Mouse (Mus musculus) inflammation-experienced regulatory T-cells, adult 6 months (primary cell): ENCODE data around the gene Bace1. TPM values are rescaled to one million over a fixed set of nuclear protein-coding genes. Genes with fewer than 3 reads are reported as not detected.

Experiments used
- ATAC-seq: one replicate; pipeline ENCODE4 v1.8.0; 2017
- polyA plus RNA-seq, 3 experiments: library from polyadenylated mRNA; unstranded; fragments of 100-300 nt; shearing (Covaris generic); gene quantifications; one replicate each; pipeline ENCODE4 v1.2.1; 2017

The Bace1 gene
- polyA plus RNA-seq, result 10 to 100 TPM in 1 of 3 experiments, 1 to 10 TPM in 2; 6.0 to 10.9 (median 9.7) TPM

GRCm38 (mm10) chr9:45838434-45839138, at the start of gene Bace1:
TSS of gene Bace1 (plus strand) at chr9:45838580.
- ATAC-seq, result no peak

DNA sequence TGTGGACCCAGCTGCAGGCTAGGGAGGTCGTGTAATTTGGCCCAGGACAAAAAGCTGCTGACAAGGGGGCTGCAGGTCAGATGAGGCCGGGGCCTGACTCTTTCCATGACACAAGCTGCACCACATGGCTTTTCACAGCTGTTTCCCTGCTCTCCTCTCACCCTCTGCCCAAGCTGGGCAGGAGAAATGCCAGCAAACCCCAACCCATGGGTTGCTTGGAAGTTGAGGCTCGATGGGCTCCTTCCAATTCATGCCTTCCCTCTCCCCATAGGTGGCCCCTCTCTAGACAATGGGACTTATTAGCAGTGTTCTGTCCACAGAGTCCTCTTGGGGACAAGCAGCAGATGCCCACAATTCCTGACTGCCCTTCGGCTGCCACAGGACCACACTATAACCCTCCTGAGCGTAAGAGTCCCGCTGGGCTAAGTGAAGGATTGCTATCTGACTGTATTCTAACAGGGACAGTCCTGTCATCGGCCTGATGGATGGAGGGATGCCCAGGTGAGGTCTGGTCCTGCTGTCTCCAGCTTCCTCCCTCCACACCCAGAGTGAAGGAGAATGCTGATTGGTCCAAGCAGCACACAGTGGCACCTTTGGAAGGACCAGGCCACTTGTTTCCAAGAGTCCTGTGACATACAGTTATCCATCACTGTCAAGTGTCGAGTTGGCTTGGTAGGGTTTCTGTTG, 46.8 kb upstream of the Bace1 start:
- no peak for ATAC-seq

- ATAC-seq, result no peak
These were observed 46.1 kb upstream of the Bace1 start for GRCm38 (mm10) chr9:45792235-45792634.

- ATAC-seq, result no peak
These were observed 44.7 kb upstream of the Bace1 start for GRCm38 (mm10) chr9:45793697-45794096.

- no peak for ATAC-seq
These were observed 42.7 kb upstream of the Bace1 start for GRCm38 (mm10) chr9:45795722-45796121.

DNA sequence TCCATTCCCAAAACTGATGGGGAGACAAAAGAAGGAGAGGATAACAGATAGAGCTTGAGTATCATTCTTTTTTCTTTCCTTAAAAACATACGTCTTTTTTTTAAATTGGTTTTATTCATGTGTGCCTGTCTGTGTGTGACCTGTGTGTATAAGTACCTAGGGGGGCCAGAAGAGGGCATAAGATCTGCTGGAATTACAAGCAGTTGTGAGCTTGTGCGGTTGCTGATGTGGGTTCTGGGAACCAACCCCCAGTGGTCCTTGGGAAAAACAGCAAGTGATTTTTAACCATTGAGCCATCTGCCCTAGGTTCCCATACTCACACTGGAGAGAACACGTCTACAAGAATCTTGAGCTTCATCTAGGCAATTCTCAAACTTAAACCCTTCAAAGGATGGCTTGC, 41.1 kb upstream of the Bace1 start:
- ATAC-seq, result no peak

DNA sequence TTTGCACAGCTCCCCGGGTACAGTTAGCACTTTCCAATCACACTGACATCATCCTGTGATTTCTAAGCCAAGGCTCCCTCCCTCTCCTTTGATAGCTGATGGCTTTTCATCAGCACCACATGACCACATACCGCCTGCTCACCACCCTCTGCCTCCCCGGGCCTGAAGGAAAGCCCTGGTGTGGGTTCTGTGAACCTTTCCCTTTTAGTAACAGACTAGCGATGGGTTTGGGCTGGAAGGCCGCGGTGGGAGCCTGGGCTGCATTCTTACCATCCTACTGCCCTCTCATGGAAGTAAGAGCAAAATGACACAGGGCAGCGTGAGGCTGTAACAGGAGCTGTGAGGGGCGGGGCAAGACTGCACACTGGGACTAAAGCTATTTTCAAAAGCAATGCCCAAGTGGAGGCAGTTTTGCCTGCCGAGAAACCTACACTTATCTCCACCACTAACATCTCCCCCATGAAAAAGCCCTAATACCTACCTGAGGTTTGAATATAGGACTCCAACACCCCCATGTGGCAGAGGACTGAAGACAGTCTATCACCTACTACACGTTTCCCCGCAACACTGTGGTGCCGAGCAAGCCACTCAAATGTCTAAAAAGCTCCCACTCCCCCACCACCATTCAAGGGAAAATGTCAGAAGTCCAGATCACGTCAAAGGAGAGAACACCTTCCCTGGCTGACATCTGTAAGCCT, 39.8 kb upstream of the Bace1 start:
- no peak for ATAC-seq

GRCm38 (mm10) chr9:45799402-45799801, 39.0 kb upstream of the Bace1 start:
- ATAC-seq, result no peak

GRCm38 (mm10) chr9:45803070-45803774, 35.2 kb upstream of the Bace1 start:
- no peak for ATAC-seq

- ATAC-seq, result no peak
These were observed 31.5 kb upstream of the Bace1 start for GRCm38 (mm10) chr9:45806847-45807246.

- ATAC-seq, result no peak
These were observed 31.0 kb upstream of the Bace1 start for GRCm38 (mm10) chr9:45807337-45807736.

DNA sequence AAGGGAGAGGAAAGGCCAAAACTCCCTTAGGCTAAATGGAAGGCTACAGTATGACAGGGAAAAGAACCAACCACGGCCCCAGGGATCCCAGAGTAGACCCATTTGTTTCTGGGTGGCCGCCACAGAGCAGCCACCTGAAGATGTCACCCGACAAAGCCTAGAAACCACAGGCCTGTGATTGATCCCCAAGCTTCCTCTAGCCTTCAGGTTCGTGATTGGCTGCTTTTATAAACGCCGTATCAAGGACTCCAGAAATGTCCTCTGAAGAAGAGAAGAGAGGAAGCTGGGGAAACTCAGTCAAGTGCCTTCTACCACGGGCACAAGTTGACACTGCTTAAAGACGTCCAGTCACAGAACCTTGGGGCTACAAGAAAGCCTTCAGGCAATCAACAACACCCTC, 30.6 kb upstream of the Bace1 start:
- no peak for ATAC-seq

GRCm38 (mm10) chr9:45811946-45812345, 26.4 kb upstream of the Bace1 start:
- no peak for ATAC-seq

GRCm38 (mm10) chr9:45815113-45815512, 23.3 kb upstream of the Bace1 start:
- no peak for ATAC-seq

DNA sequence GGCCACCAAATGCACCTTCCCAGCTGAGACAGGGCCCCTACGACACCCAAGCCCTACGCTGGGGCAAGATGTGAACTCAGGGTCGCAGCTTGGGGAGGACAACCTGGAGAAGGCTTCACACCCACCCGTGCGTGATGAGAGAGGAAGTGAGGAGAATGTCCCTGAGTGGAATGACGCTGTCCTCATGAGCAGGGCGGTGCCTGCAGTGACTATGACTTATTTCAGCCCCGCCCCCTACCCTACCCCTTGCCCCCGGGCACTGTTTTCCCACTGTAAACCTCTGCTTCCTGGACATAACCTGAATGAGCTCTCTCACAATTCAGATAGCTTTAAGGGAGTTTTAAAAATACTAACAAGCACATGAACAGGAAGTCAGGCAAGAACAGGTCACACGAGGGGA, 22.9 kb upstream of the Bace1 start:
- ATAC-seq, result no peak

GRCm38 (mm10) chr9:45818406-45819011, 19.9 kb upstream of the Bace1 start:
- ATAC-seq, result no peak

GRCm38 (mm10) chr9:45827663-45828290, 10.6 kb upstream of the Bace1 start:
- no peak for ATAC-seq

- peak; percentile 99 for ATAC-seq
These were observed 10.0 kb upstream of the Bace1 start, which contains the start of gene Cep164 for GRCm38 (mm10) chr9:45828291-45828963. TSS of gene Cep164 (minus strand) at chr9:45828691.

DNA sequence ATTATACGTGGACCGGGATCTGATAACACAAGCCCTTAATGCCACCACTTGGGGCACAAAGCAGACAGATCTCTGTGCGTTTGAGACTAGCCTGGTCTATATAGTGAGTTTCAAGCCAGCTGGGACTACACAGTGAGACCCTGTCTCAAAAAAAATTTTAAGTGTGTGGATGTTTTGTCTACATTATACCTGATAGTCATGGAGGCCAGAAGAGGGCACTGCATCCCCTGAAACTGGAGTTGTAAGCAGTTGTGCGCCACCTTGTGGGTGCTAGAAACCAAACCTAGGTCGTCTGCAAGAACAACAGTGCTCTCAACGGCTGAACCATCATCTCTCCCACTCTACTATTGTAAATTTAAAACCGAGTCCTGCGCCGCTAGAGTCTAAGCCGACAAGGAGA, 9.3 kb upstream of the Bace1 start:
- peak; percentile 39 for ATAC-seq

- ATAC-seq, result no peak
These were observed 5.5 kb upstream of the Bace1 start for GRCm38 (mm10) chr9:45832898-45833297.

DNA sequence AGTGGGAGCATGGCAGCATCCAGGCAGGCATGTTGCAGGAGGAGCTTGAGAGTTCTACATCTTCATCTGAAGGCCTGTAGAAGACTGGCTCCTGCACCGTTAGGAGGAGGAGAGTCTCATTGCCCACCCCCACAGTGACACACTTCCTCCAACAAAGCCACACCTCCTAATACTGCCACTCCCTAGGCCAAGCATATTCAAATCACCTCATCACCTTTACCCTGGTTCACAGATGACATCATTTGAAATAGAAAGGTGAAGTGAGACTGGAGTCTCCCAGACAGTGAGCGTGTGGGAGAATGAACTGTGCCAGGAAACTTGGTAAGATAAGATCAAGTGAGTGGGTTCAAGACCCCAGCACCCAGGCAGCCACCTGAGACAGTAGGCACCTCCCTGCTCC, 4.9 kb upstream of the Bace1 start:
- ATAC-seq, result no peak

DNA sequence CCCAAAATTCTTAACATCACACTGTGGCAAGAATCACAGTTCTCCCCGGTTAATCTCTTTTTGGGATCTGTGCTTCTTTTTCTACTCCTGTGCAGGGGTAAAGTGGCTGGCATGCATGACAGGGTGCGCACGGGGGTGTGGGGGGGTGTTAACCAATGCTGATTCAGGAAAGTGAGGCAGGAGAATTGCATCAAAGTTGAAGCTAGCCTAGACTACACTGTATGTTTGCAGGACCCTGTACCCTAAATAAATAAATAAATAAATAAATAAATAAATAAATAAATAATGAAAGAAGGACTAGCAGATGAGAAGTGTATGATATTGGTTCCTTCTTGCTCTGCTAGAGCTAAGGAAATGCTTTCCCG, 329 bp upstream of the Bace1 start:
- ATAC-seq, result no peak
